Mouse (Mus musculus): ENCODE results near the gene Gpr3. TPM values are rescaled to one million over a fixed set of nuclear protein-coding genes. Genes with fewer than 3 reads are reported as not detected.
A peak's percentile ranks its signal among the peaks of the same experiment; 100 is the strongest.

Gpr3 gene
- polyA plus RNA-seq, 1 experiment = 0.52 TPM

GRCm38 (mm10) chr4:133227636-133228035 lies 15.3 kb upstream of the Gpr3 start:
- Histone ChIP-seq H3K4me3 (ENCODE audit: low read depth, low read length) (no peak overlapping the region), H3K36me3 (ENCODE audit: control insufficient read depth, insufficient read depth, low read length, poor library complexity, severe bottlenecking) (no peaks in the 10 kb centered on the region), H3K4me1 (ENCODE audit: control insufficient read depth, insufficient read depth, low read length) (peaks cover 8% of the 10 kb centered on the region), H3K9ac (ENCODE audit: low read depth, poor library complexity, severe bottlenecking) (no peak overlapping the region), H3K27me3 (ENCODE audit: control insufficient read depth, insufficient read depth, low read length, poor library complexity, severe bottlenecking) (no peaks in the 10 kb centered on the region), H3K27ac (ENCODE audit: insufficient read depth, low read length) (no peak overlapping the region), H3K9me3 (replicated peaks; ENCODE audit: control insufficient read depth, insufficient read depth, low read length, poor library complexity, severe bottlenecking) (no peaks in the 10 kb centered on the region)
- TF ChIP-seq CTCF (IDR thresholded peaks at IDR 0.05; ENCODE audit: low read depth, low read length) (no peak), EP300 (IDR thresholded peaks at IDR 0.05; ENCODE audit: insufficient read depth, low read depth, low read length) (no peak), POLR2A (IDR thresholded peaks at IDR 0.05; ENCODE audit: insufficient read depth, low read length) (no peak)

GRCm38 (mm10) chr4:133226073-133226472 lies 13.7 kb upstream of the Gpr3 start:
- H3K9ac ChIP-seq (ENCODE audit: low read depth, poor library complexity, severe bottlenecking) = no peak overlapping the region
- no peaks in the 10 kb centered on the region for H3K27me3 ChIP-seq (ENCODE audit: control insufficient read depth, insufficient read depth, low read length, poor library complexity, severe bottlenecking)
- H3K36me3 ChIP-seq (ENCODE audit: control insufficient read depth, insufficient read depth, low read length, poor library complexity, severe bottlenecking) = no peaks in the 10 kb centered on the region
- no peaks in the 10 kb centered on the region for H3K9me3 ChIP-seq (replicated peaks; ENCODE audit: control insufficient read depth, insufficient read depth, low read length, poor library complexity, severe bottlenecking)
- H3K4me3 ChIP-seq (ENCODE audit: low read depth, low read length) = no peak overlapping the region
- no peak overlapping the region for H3K27ac ChIP-seq (ENCODE audit: insufficient read depth, low read length)
- peaks cover 8% of the 10 kb centered on the region for H3K4me1 ChIP-seq (ENCODE audit: control insufficient read depth, insufficient read depth, low read length)
- no peak for TF ChIP-seq POLR2A (IDR thresholded peaks at IDR 0.05; ENCODE audit: insufficient read depth, low read length)
- no peak for TF ChIP-seq CTCF (IDR thresholded peaks at IDR 0.05; ENCODE audit: low read depth, low read length)
- TF ChIP-seq EP300 (IDR thresholded peaks at IDR 0.05; ENCODE audit: insufficient read depth, low read depth, low read length) = no peak

GRCm38 (mm10) chr4:133223875-133224274 lies 11.5 kb upstream of the Gpr3 start:
- Histone ChIP-seq H3K36me3 (ENCODE audit: control insufficient read depth, insufficient read depth, low read length, poor library complexity, severe bottlenecking) (no peaks in the 10 kb centered on the region), H3K9ac (ENCODE audit: low read depth, poor library complexity, severe bottlenecking) (no peak overlapping the region), H3K27ac (ENCODE audit: insufficient read depth, low read length) (no peak overlapping the region), H3K4me3 (ENCODE audit: low read depth, low read length) (no peak overlapping the region), H3K4me1 (ENCODE audit: control insufficient read depth, insufficient read depth, low read length) (peaks cover 8% of the 10 kb centered on the region), H3K27me3 (ENCODE audit: control insufficient read depth, insufficient read depth, low read length, poor library complexity, severe bottlenecking) (no peaks in the 10 kb centered on the region), H3K9me3 (replicated peaks; ENCODE audit: control insufficient read depth, insufficient read depth, low read length, poor library complexity, severe bottlenecking) (no peaks in the 10 kb centered on the region)
- TF ChIP-seq CTCF (IDR thresholded peaks at IDR 0.05; ENCODE audit: low read depth, low read length) (no peak), POLR2A (IDR thresholded peaks at IDR 0.05; ENCODE audit: insufficient read depth, low read length) (no peak), EP300 (IDR thresholded peaks at IDR 0.05; ENCODE audit: insufficient read depth, low read depth, low read length) (peak; percentile 78; the same call in 1 of the 2 replicates)

- Histone ChIP-seq H3K4me1 (ENCODE audit: control insufficient read depth, insufficient read depth, low read length) (peaks cover 5% of the 10 kb centered on the region), H3K27me3 (ENCODE audit: control insufficient read depth, insufficient read depth, low read length, poor library complexity, severe bottlenecking) (no peaks in the 10 kb centered on the region), H3K27ac (ENCODE audit: insufficient read depth, low read length) (no peak overlapping the region), H3K4me3 (ENCODE audit: low read depth, low read length) (no peak overlapping the region), H3K9me3 (replicated peaks; ENCODE audit: control insufficient read depth, insufficient read depth, low read length, poor library complexity, severe bottlenecking) (no peaks in the 10 kb centered on the region), H3K9ac (ENCODE audit: low read depth, poor library complexity, severe bottlenecking) (no peak overlapping the region), H3K36me3 (ENCODE audit: control insufficient read depth, insufficient read depth, low read length, poor library complexity, severe bottlenecking) (no peaks in the 10 kb centered on the region)
- TF ChIP-seq CTCF (IDR thresholded peaks at IDR 0.05; ENCODE audit: low read depth, low read length) (no peak), EP300 (IDR thresholded peaks at IDR 0.05; ENCODE audit: insufficient read depth, low read depth, low read length) (no peak), POLR2A (IDR thresholded peaks at IDR 0.05; ENCODE audit: insufficient read depth, low read length) (no peak)
Measured at GRCm38 (mm10) chr4:133221701-133222100, 9.4 kb upstream of the Gpr3 start.

GRCm38 (mm10) chr4:133220656-133221055 lies 8.3 kb upstream of the Gpr3 start:
- Histone ChIP-seq H3K4me1 (ENCODE audit: control insufficient read depth, insufficient read depth, low read length) (peaks cover 4% of the 10 kb centered on the region), H3K9ac (ENCODE audit: low read depth, poor library complexity, severe bottlenecking) (peak overlapping the region; percentile 34), H3K4me3 (ENCODE audit: low read depth, low read length) (peak overlapping the region; percentile 70), H3K9me3 (replicated peaks; ENCODE audit: control insufficient read depth, insufficient read depth, low read length, poor library complexity, severe bottlenecking) (no peaks in the 10 kb centered on the region), H3K27ac (ENCODE audit: insufficient read depth, low read length) (no peak overlapping the region), H3K36me3 (ENCODE audit: control insufficient read depth, insufficient read depth, low read length, poor library complexity, severe bottlenecking) (no peaks in the 10 kb centered on the region), H3K27me3 (ENCODE audit: control insufficient read depth, insufficient read depth, low read length, poor library complexity, severe bottlenecking) (no peaks in the 10 kb centered on the region)
- TF ChIP-seq POLR2A (IDR thresholded peaks at IDR 0.05; ENCODE audit: insufficient read depth, low read length) (no peak), CTCF (IDR thresholded peaks at IDR 0.05; ENCODE audit: low read depth, low read length) (no peak), EP300 (IDR thresholded peaks at IDR 0.05; ENCODE audit: insufficient read depth, low read depth, low read length) (no peak)

- no peaks in the 10 kb centered on the region for H3K27me3 ChIP-seq (ENCODE audit: control insufficient read depth, insufficient read depth, low read length, poor library complexity, severe bottlenecking)
- no peak overlapping the region for H3K9ac ChIP-seq (ENCODE audit: low read depth, poor library complexity, severe bottlenecking)
- H3K36me3 ChIP-seq (ENCODE audit: control insufficient read depth, insufficient read depth, low read length, poor library complexity, severe bottlenecking) = no peaks in the 10 kb centered on the region
- H3K4me3 ChIP-seq (ENCODE audit: low read depth, low read length) = no peak overlapping the region
- no peaks in the 10 kb centered on the region for H3K9me3 ChIP-seq (replicated peaks; ENCODE audit: control insufficient read depth, insufficient read depth, low read length, poor library complexity, severe bottlenecking)
- no peak for TF ChIP-seq EP300 (IDR thresholded peaks at IDR 0.05; ENCODE audit: insufficient read depth, low read depth, low read length)
- TF ChIP-seq CTCF (IDR thresholded peaks at IDR 0.05; ENCODE audit: low read depth, low read length) = no peak
- no peak for TF ChIP-seq POLR2A (IDR thresholded peaks at IDR 0.05; ENCODE audit: insufficient read depth, low read length)
- H3K4me1 ChIP-seq (ENCODE audit: control insufficient read depth, insufficient read depth, low read length) = peaks cover 3% of the 10 kb centered on the region
- no peak overlapping the region for H3K27ac ChIP-seq (ENCODE audit: insufficient read depth, low read length)
Measured at GRCm38 (mm10) chr4:133218745-133219144, 6.4 kb upstream of the Gpr3 start.

All from ES-Bruce4 (cell line).